Mouse (Mus musculus) cerebellum, postnatal 25 days (tissue): Measurements from ENCODE around the gene Comt.
A peak's percentile ranks its signal among the peaks of the same experiment; 100 is the strongest.

Source experiments
- DNase-seq, 2 experiments: peaks; one replicate each; pipeline ENCODE4 v3.0.0; 2021; ENCODE audit warnings: mixed read lengths in 2 of 2

Gene Comt

GRCm38 (mm10) chr16:18409776-18410175 is 16.9 kb downstream of the Comt start:
- peak in 1 of 2 experiments; percentile 9 for DNase-seq

GRCm38 (mm10) chr16:18407912-18408311 is 18.7 kb downstream of the Comt start:
- DNase-seq: peak; percentile 34 to 61

DNA sequence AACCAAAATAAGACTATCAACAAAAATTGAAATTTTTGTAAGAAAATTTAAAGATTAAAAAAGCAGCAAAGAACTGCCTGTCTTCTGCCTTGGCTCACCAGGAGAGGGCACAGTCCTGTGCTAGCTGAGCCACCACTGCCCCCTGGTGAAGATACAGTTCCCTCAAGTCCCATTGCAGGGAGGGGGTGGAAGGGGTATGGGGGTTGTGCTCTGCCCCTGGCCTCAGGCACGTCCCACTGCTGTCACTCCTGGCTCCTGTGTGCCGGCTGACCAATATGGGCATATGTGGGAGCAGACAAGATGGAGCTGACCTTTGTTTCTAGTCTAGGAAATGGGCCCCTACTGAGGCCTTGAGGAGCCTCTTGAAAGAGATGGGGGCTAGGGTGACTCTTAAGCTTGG is 20.4 kb downstream of the Comt start:
- DNase-seq: peak; percentile 46 to 71

DNA sequence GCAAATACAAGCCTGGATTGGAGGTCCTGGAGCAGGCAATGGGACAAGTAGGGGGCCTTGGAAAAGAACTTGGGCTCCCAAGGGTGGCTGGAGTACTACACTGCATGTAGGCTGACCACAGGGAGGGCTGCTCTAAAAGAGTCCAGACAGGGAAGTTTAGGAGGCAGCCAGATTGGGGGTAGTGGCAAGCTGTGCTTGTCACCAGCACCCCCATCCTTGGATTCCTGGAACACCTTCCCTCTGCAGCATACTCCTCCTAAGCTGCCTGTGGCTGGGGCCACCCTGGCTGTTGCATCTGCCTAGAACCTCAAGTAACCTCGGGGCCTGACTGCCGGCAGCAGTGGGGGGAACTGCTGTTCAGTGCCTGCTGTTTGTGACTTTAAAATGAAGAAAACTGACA is 20.8 kb downstream of the Comt start:
- DNase-seq: peak in 1 of 2 experiments; percentile 20

- peak in 1 of 2 experiments; percentile 29 for DNase-seq
Measured at GRCm38 (mm10) chr16:18405091-18405854, 21.4 kb downstream of the Comt start.

DNA sequence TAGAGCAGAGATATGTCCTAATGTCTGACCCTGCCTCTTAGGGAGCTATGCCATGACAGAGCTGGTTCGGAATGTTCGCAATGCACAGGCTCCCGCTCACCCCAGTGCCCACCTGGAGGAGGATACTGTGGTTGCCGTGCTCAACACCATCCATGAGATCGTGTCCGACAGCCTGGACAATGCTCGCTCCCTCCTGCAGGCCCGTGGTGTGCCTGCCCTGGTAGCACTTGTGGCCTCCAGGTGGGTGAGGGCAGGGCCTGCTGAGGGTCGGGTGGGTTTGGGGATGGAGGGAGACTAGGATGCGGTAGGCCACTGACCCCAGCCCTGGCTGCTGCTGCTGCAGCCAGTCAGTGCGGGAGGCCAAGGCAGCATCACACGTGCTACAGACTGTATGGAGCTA is 23.4 kb downstream of the Comt start:
- DNase-seq: no peak

DNA sequence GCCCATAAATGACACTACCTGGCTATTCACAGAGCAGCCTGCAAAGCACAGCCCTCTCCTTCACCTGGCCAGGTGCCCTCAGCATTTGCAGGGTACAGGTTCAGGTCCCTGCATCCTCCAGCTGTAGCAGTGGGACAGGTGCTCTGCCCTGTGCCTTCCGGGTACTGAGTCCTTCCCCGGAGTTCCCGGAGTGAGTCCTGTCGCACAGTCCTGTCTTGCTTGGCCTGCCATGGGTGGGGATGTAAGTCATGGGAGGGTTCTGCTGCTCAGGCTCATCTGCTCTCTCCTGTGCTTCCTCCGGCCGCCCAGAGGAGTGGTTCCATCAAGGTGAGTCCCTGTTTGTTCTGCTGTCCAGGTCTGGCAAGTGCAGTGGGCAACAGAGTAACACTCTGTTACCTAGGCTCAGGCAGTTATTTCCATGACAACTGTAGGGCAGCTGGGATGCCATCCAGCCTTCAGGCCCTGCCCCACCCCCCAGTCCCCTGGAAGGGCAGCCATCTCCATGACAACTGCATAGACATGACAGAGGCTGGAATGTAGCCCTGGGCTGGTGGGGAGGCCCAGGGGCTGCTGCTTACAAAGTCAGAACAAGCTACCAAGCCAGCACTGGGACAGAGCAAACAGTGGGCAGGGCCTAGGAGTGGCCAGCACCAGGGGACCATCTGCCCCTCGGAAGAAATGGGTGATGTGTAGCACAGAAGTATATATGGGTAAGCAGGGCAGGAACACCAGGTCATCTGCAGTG is 26.0 kb downstream of the Comt start:
- peak; percentile 19 to 36 for DNase-seq

DNA sequence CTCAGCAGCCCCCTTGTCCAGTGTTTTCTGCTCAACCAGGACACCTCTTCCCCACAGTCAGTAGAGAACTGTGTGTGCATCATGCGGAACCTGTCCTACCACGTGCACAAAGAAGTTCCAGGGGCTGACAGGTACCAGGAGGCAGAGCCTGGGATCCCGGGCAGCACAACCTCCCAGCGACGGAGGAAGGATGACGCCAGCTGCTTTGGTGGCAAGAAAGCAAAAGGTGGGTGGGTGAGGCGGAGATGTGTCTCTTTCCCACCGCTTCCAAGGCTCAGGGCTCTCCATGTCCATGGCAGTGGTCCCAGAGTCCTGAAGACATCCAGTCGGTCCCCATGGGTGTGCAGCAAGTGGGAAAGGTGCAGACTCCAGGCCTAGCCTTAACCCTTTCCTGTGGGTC is 26.6 kb downstream of the Comt start:
- DNase-seq: peak in 1 of 2 experiments; percentile 6

DNA sequence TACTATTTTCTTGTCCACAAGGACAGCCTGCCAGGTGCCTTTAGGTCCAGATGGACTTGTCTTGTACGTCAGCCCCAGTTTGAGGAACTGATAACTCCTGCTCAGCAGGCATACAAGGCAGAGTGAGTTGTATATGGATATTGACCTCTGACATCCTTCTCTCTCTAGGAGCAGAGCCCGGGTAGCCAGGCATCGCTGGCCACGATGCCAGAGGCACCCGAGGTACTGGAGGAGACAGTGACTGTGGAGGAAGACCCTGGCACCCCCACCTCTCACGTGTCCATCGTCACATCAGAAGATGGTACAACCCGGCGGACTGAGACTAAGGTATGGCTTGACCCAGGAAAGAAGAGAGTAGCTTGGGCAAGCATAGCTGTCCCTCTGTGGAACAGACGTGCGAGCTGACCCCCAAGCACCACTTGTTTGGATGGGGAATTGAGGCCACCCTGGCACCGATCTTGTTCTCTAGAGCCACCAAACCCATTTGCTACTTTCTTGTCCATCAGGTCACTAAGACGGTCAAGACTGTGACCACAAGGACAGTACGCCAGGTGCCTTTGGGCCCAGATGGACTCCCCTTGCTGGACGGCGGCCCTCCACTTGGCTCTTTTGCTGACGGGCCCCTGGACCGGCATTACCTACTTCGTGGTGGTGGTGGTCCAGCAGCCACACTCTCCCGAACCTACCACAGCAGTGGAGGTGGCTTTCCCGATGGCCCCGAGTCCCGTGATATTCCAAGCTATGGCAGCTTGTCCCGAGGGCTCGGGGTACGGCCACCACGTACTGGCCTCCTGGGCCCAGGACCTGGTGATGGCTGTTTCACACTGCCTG is 29.6 kb downstream of the Comt start:
- peak in 1 of 2 experiments; percentile 21 for DNase-seq

- peak; percentile 78 to 84 for DNase-seq
Measured at GRCm38 (mm10) chr16:18396201-18396600, 30.5 kb downstream of the Comt start.

DNA sequence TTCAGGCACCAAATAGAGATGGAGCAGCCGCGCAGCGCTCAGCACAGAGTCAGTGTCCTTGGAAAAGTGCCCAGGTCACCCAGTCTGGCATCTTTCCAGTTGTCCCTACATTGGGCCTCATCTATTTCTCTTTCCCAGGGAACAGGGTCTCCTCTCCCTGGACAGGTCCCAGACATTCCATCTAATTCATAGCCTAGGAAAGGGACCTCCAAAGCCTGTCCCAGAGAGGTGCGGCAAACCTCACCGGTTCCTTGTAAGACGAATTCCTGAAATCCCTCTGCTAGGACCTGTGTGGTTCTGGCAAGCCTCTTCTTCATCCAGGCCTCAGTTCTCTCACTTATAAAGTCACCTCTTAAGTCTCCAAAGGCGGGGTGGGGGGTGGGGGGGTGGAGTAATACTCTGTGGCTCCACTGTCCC is 31.0 kb downstream of the Comt start:
- peak; percentile 58 to 69 for DNase-seq

DNA sequence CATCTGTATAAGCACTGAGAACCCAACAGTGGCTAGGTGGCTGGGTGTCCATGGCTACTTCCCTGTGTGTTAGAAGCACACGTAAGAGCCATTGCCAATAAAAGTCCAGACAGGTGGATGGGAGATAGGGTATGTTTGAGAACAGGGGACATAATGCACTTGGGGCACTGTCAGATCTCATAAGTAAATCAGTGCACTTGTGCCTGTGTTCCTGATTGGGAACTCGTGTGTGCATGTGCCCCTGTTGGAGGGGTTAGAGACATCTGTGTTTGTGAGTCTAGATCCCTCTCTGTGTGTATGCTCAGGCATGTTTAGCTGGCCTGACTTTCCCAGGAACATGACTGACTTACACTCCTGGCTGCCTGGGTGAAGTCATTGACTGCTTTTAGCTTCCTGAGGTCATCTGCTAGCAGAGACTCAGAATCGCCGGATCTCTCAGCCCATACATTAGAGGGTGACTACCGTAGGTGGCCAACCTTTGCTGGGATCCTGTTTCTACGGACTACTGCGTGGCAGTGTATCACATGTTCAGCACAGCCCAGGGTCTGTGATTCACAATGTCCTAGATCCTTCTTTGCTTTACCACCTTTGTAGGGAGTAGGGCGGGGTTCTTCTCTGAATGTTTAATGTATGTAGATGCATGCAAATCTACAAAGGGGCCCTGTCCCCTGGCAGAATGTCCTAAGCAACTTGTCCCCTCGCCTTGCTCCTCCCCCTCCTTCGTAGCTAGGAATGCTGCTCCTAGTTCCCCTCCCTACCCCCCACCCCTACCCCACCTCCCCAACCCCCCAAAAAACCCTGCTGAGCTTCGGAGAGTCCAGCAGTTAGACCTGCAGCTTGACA is 31.7 kb downstream of the Comt start:
- DNase-seq: peak; percentile 43 to 45

GRCm38 (mm10) chr16:18394056-18394455 is 32.6 kb downstream of the Comt start:
- no peak for DNase-seq

DNA sequence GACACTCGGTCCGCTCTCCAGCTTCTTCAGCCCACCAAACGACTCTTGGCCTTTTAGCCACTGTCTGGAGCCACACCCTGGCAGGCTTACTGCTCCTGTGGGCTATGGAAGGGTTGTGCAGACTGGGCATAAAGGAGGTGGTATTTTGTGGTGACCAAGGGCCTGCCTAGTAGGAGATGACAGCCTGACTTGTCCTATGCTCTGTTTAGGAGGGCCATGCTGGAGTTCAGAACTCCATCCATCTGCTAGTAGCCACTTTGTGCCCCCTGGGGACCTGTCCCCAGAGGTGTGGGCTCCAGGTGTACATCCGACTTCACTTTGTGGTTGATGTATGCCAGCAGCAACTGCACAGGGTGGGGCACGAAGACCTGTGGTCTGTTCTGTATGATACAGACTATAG is 33.1 kb downstream of the Comt start:
- peak in 1 of 2 experiments; percentile 16 for DNase-seq

GRCm38 (mm10) chr16:18392469-18393426 is 33.9 kb downstream of the Comt start:
- DNase-seq: peak; percentile 72 to 83

GRCm38 (mm10) chr16:18391728-18392127 is 34.9 kb downstream of the Comt start:
- peak; percentile 4 to 9 for DNase-seq

DNA sequence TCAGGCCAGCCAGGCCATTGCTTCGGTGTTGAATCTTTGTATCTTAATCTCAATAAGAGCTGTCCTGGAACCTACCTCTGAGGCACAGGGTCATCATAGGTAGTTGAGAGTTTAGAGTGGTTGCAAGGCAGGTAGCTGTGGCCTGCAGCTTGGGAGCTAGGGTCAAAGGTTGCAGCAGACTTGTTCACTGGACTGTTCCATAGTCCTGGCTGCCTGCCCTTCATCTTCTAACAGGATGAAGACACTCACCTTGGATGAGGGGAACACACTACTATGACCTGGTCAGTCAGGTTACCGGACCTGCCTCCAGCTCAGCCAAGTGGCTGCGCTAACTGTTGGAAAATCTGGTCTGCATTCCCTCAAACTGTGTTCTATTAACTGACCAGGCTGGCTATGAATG is 35.5 kb downstream of the Comt start:
- peak in 1 of 2 experiments; percentile 3 for DNase-seq

DNA sequence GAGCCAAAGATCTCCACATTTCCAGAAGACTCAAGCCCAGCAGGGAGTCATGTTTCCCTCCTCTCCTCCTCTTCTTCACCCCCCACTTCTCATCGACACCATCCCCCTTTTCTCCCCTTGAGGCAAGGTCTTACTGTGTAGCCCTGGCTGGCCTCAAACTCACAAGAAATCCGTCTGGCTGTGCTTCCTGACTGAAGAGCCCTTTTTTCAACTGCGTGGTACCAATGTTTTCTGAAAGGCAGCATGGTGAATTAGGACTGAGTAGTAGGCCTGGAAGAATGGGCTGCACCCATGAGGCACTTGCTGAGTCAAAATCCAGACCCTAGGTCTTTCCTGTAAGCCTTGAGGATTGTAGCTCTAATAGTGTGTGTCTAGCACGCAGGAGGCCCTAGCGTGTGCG is 36.3 kb downstream of the Comt start:
- DNase-seq: peak in 1 of 2 experiments; percentile 2

DNA sequence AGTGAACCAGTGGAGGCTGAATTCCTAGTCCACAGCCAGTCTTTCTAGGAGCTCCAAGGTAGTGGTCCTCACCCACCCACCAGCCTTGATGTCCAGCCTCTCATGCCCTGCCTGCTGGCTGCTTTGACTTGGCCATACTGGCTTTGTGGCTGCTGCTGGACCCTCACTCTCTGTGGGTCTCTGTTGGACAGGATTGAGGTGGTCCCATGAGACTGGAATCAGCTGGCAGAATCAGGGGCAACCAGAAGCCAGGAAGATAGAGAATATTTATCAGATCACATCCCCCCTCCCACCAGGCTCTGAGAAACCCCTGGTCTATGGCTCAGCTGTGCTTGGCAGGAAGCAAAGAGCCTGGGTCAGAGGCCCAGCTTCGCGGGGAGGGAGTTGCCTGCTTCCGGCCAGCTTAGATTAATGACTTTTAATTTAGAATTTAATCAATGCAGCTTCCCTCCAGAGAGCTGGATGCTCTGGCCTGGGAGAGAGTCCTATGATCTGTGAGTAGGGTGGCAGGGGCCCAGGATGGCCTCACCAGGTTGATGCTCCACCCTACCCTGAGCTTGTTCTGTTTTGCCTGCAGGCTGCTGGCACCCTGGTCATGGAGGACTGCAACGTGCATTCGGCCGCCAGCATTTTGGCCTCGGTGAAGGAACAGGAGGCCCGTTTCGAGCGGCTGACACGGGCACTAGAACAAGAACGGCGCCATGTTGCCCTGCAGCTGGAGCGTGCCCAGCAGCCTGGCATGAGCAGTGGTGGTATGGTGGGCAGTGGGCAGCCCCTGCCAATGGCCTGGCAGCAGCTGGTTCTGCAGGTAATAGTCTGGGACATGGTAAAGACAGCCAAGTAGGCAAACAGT is 37.8 kb downstream of the Comt start:
- peak; percentile 20 to 33 for DNase-seq
